ENCODE assay signal across 8 mouse cellular contexts in the genomic region with DNA sequence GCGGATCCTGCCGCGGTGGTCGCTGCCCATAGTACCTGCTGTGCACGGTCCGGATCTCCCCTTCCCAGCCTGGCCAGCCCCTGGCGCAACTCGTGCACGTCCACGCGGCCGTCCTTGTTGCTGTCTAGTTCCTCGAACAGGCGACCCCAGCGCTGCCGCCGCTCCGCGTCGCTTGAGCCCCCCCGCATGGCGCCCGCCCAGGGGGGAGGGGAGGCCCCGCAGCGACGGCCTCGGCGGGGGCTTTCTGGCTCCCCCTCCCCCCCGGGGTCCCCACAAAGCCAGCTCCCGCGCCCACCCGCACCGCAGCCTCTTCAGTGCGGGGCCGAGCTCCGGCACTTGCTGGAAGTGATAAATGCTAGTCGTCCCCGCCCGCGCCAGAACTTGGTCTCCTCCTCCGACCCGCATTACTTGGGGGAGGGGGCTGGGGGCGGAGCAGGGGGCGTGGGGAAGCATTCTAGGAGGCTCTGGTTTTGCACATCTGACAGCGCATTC. TPM values are rescaled to one million over a fixed set of nuclear protein-coding genes. Genes with fewer than 3 reads are reported as not detected.
DNase-seq lines count a peak whose midpoint lies in the region; ATAC-seq and TF ChIP-seq lines count a peak whose summit lies in the region.

A gene (minus strand): TSS at position 378 of the 492 bp plus-strand sequence.

- peaks cover 24% of the 10 kb centered on the region for H3K4me1 ChIP-seq in hindbrain, embryonic 16.5 days (ENCODE audit: control insufficient read depth, insufficient read depth, low read depth, low read length)

- no peak for TF ChIP-seq CTCF in gastrocnemius, adult 2 months (IDR thresholded peaks at IDR 0.05)

- H3K36me3 ChIP-seq in hindbrain, embryonic 16.5 days (ENCODE audit: control insufficient read depth, insufficient read depth, low read length) = peaks cover 12% of the 10 kb centered on the region

- H3K9me3 ChIP-seq in hindbrain, embryonic 16.5 days (ENCODE audit: control insufficient read depth, low read length) = no peaks in the 10 kb centered on the region

- H3K4me3 ChIP-seq in gastrocnemius, adult 2 months = peak within 1 kb of the TSS; percentile 89
- H3K4me3 ChIP-seq in hindbrain, embryonic 16.5 days (ENCODE audit: low read length) = peak within 1 kb of the TSS; percentile 85

- intact Hi-C loops in gastrocnemius, adult 2 months (cut with DNase I) = loop anchor here (2.0 to 10.0 kb wide), 3 partner anchors 27 to 227 kb away; a partner anchor contains a TSS

- WGBS in hindbrain, embryonic 16.5 days = 1% methylated on average over 23 of the region's 45 CpGs

- ATAC-seq in hindbrain, embryonic 16.5 days = peak; percentile 77
- no peak for ATAC-seq in megakaryocyte-erythroid progenitor cell, adult 5-6 weeks (replicated peaks; ENCODE audit: low FRiP score, low TSS enrichment, poor library complexity, severe bottlenecking)

- H3K27me3 ChIP-seq in hindbrain, embryonic 16.5 days (replicated peaks; ENCODE audit: control insufficient read depth, insufficient read depth, low read length) = peaks cover 20% of the 10 kb centered on the region

- peak within 1 kb of the TSS; percentile 87 for H3K9ac ChIP-seq in hindbrain, embryonic 16.5 days (ENCODE audit: low read depth, low read length)

- H3K27ac ChIP-seq in gastrocnemius, adult 2 months = peak within 1 kb of the TSS; percentile 87
- peak within 1 kb of the TSS; percentile 79 for H3K27ac ChIP-seq in hindbrain, embryonic 16.5 days (ENCODE audit: low read depth, low read length)

- peak within 1 kb of the TSS; percentile 66 for H3K4me2 ChIP-seq in hindbrain, embryonic 16.5 days (ENCODE audit: low read length)

- DNase-seq in T-cell, adult 2 months (ENCODE audit: low spot score) = peak; percentile 58
- peak; percentile 80 to 86 for DNase-seq in cerebellum, postnatal 25 days
- DNase-seq in gastrocnemius, adult 2 months = peak; percentile 84
- DNase-seq in left cerebral cortex, adult 18-20 months (ENCODE audit: low spot score in 2 of 2) = peak; percentile 63 to 74
- peak; percentile 71 for DNase-seq in lung, postnatal 36 days
- DNase-seq in right cerebral cortex, postnatal 10 days (ENCODE audit: low spot score in 2 of 2) = peak; percentile 91 to 93

RNA-seq across cellular contexts. Expression of the gene that starts here (rescaled TPM):
- total RNA-seq in gastrocnemius, adult 2 months (2021) = 10 to 100 TPM; 34.4 to 52.2 TPM
- 43.2 and 44.7 TPM in 2 replicates for polyA plus RNA-seq in hindbrain, embryonic 16.5 days (2015; fragmentation: Nextera tagmentation; extraction: Ambion mirVana)
- total RNA-seq in left cerebral cortex, adult 18-20 months (2021) = 100 to 1,000 TPM; 314 to 325 TPM
- 17.9 and 21.2 TPM in 2 replicates for total RNA-seq in megakaryocyte-erythroid progenitor cell, adult 5-6 weeks (2014; fragmentation: Nextera tagmentation)
- 3.0 and 6.2 TPM in 2 replicates for total RNA-seq in megakaryocyte-erythroid progenitor cell, adult 5-6 weeks (2017)

Comparison
In these comparisons a context has a peak if more than half of its experiments do, and no peak if none do; other contexts are left out.
1. RNA of the gene that starts here (total RNA-seq): 314 to 325 TPM in left cerebral cortex, adult 18-20 months; 34.4 to 52.2 TPM in gastrocnemius, adult 2 months and 3.0 to 21.2 TPM in megakaryocyte-erythroid progenitor cell, adult 5-6 weeks; every median in the first group is over 4 times any median in the second.
2. Peak in every context shown above with its lines, with median percentiles within 50 percentile points of each other: DNase-seq.